Mouse (Mus musculus) thymus, adult 18-20 months (tissue): ENCODE measurements at regions not wholly inside any gene's neighbourhood (a gene's known extent, or its start where the extent isn't known, plus 50 kb on each side); places are given as distances from the start of the nearest gene placed in this dataset.
A peak's percentile ranks its signal among the peaks of the same experiment; 100 is the strongest.
"Not testable (repeated sequence)": the region's sequence is repeated elsewhere in the genome, so short reads cannot be mapped to it uniquely, and the experiment has no call there.

Source experiments
- DNase-seq, 2 experiments: peaks; one replicate each; pipeline ENCODE4 v3.0.0; 2022; ENCODE audit warnings: mixed read lengths in 2 of 2

GRCm38 (mm10) chr1:105463819-105464614 is 107.5 kb upstream of the Rnf152 start:
- no peak for DNase-seq

GRCm38 (mm10) chr1:105462695-105463094 is 106.2 kb upstream of the Rnf152 start:
- no peak for DNase-seq

GRCm38 (mm10) chr1:105455783-105456182 is 99.3 kb upstream of the Rnf152 start:
- not testable (repeated sequence) for DNase-seq

- no peak for DNase-seq
Measured at GRCm38 (mm10) chr1:105454687-105455086, 98.2 kb upstream of the Rnf152 start.

GRCm38 (mm10) chr1:105446212-105446611 is 89.7 kb upstream of the Rnf152 start:
- DNase-seq = no peak

GRCm38 (mm10) chr1:105443546-105443945 is 87.0 kb upstream of the Rnf152 start:
- DNase-seq = no peak

GRCm38 (mm10) chr1:105440296-105440695 is 83.8 kb upstream of the Rnf152 start:
- DNase-seq = no peak

- DNase-seq = peak in 1 of 2 experiments; percentile 36
Measured at GRCm38 (mm10) chr1:105434631-105435403, 78.3 kb upstream of the Rnf152 start.

- DNase-seq = no peak
Measured at GRCm38 (mm10) chr1:105433949-105434348, 77.4 kb upstream of the Rnf152 start.

- no peak for DNase-seq
Measured at GRCm38 (mm10) chr1:105431803-105432202, 75.3 kb upstream of the Rnf152 start.

GRCm38 (mm10) chr1:105430712-105431111 is 74.2 kb upstream of the Rnf152 start:
- no peak for DNase-seq

- DNase-seq = no peak
Measured at GRCm38 (mm10) chr1:105428165-105428564, 71.7 kb upstream of the Rnf152 start.

- DNase-seq = no peak
Measured at GRCm38 (mm10) chr1:105426086-105426485, 69.6 kb upstream of the Rnf152 start.

- DNase-seq = no peak
Measured at GRCm38 (mm10) chr1:105423380-105423779, 66.9 kb upstream of the Rnf152 start.

- DNase-seq = no peak
Measured at GRCm38 (mm10) chr1:105422945-105423344, 66.4 kb upstream of the Rnf152 start.

GRCm38 (mm10) chr1:105420374-105421046 is 64.0 kb upstream of the Rnf152 start:
- no peak for DNase-seq
